Mouse (Mus musculus): ENCODE data around the gene Dpp6.

Gene Dpp6

GRCm38 (mm10) chr5:27702482-27702881 lies 885.5 kb downstream of the Dpp6 start:
- DNase-seq, result no peak

- DNase-seq, result no peak
Observed at GRCm38 (mm10) chr5:27705020-27705419, 888.0 kb downstream of the Dpp6 start.

DNA sequence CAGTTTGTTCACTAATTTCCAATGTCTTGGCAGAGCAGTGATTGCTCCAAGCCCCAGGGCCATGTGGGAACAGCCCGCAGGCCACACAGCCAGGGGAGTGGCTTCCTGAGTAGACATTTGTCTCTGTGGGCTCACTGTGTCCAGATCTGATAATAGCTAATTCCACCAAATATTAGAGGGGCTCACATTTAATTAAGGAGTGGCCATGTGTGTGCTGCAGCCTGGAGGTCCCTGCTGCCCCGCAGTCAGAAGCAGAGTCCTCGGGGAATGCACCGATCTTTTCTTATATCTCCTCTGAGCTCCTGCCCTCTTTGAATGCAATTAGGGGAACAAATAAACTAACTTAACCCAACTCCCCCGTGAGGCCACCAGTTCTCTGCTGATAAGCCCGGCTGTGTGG lies 889.5 kb downstream of the Dpp6 start:
- no peak for DNase-seq

GRCm38 (mm10) chr5:27707283-27707682 lies 890.3 kb downstream of the Dpp6 start:
- DNase-seq, result no peak

DNA sequence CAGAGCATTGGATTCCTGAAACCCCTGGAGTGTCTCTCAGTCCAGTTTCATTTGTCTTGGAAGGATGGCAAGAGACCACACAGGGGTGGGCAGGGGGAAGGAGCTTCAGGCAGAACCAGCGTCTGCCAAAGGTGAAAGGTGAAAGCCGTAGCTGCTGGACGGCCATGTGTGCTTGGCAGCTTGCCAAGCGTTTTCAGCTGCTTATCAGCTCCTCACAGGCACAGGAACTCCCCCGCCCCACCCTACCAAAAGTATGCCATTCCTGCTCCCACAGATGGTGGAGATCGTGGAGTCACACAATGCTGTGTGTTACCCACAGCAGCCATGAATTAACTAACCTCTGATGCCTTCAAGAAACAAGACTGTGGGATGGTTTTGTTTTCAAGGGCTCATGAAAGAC lies 891.2 kb downstream of the Dpp6 start:
- DNase-seq, result no peak

GRCm38 (mm10) chr5:27711461-27712192 lies 894.6 kb downstream of the Dpp6 start:
- DNase-seq, result no peak

DNA sequence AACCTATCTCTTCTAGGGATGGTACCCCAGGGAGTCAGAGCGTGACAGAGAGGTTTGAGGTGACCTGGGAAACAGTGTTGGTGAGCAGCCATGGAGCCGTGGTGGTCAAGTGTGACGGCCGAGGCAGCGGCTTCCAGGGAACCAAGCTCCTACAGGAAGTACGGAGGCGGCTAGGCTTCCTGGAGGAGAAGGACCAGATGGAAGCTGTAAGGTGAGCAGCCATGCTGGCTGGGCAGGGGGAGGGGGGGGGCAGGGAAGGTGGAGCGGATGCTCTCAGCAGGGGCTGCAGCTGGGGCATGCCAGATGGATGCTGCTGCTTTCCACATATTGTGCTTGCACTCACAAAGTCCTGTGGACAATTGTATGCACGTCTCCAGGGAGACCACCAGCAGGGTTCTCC lies 897.4 kb downstream of the Dpp6 start:
- DNase-seq, result no peak

DNA sequence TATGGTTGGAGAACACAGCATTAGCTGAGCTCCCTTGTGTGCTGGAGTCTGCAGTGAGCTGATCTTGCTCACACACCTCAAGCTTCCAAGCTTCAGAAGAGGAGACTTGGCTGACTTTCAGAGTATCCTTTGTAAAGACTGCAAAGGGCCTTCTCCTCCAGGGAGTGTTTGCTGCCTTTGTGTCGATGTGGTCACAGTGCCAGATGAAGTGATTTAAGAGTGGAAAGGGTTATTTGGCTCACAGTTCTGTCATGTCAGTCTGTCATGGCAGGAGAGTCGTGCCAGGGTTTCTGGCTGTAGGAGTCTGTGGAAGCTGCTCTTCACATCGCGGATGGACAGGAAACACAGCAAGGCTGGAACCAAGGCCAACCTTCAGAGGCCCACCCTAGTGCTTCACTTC lies 899.0 kb downstream of the Dpp6 start:
- no peak for DNase-seq

GRCm38 (mm10) chr5:27717301-27717700 lies 900.3 kb downstream of the Dpp6 start:
- peak; percentile 82 for DNase-seq

GRCm38 (mm10) chr5:27719311-27719710 lies 902.3 kb downstream of the Dpp6 start:
- no peak for DNase-seq

GRCm38 (mm10) chr5:27724460-27724859 lies 907.5 kb downstream of the Dpp6 start:
- no peak for DNase-seq

DNA sequence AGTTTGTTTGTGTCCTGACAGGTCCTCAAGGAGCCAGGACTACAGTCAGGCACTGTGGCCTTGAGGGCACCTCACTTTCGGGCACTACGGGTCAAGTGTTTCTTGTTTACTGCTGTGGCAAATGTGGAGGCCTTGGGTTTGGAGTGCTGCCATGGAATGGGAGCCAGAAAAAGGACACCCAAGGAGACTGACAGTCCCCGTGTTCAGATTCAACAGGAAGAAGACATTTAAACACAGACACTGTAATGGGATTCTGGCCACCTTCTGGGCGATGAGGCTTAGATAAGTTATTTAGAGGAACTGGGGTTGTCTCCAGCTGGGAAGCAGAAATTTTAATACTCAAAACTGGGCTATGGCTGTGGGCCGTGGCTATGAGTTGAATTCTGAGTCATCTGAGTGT lies 913.7 kb downstream of the Dpp6 start:
- DNase-seq, result no peak

DNA sequence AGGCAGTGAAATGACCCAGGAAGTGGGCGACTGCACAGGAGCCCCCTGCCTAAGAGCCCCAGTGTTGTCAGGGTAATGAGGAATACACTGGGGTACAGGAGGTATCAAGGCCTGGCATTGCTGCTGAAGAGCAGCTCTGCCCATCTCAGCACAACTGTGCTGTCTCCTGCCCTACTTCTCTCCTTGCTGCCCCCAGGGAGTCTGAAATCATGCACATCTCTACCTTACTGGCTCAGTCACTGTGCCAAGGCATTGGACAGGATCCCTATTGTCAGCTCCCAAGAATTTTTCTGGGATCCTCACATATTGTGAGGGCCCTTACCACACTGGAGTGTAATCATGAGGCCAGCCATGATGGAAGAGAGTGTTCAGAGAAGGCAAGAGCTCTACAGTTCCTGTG lies 914.4 kb downstream of the Dpp6 start:
- DNase-seq, result no peak

- no peak for DNase-seq
Observed at GRCm38 (mm10) chr5:27732288-27732868, 915.4 kb downstream of the Dpp6 start.

DNA sequence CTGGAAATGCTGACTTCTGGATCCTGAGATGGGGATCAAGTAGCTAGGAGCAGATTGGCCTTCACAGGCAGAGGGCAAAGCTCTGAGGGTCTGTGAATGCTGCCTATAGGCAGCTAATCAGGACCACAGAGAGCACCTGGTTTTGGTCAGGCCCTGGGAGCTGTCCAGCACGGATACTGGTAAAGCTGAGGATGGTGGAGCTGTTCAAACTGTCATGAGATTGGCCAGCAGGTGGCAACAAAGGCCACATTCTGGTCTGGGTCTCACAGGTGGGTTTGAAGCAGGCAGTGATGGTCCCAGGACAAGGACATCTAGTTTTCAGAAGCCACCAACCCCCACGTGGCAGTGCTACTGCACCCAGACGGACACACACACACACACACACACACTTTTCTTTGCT lies 920.2 kb downstream of the Dpp6 start:
- no peak for DNase-seq

GRCm38 (mm10) chr5:27739216-27739615 lies 922.2 kb downstream of the Dpp6 start:
- DNase-seq, result no peak

GRCm38 (mm10) chr5:27744944-27745343 lies 927.9 kb downstream of the Dpp6 start:
- no peak for DNase-seq

DNA sequence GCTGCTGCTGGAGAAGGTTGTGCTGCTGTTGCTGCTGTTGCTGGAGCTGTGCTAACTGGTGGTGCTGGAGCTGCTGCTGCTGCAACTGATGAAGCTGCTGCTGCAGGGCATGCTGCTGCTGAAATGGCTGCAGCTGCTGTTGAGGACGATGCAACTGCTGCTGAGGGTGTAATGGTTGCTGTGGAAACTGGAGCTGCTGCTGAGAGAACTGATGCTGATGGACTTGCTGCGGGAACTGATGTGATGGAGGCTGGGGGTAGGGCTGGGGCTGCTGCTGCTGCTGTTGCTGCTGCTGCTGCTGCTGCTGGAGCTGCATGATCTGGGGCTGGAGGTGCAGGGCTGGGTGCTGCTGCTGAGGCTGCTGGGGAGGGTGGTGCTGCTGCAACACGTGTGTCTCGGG lies 948.8 kb downstream of the Dpp6 start:
- DNase-seq, result no peak

GRCm38 (mm10) chr5:27767948-27768347 lies 950.9 kb downstream of the Dpp6 start:
- DNase-seq, result no peak

Data from layer of hippocampus, adult 9-11 months (tissue).